ENCODE assay signal across 9 mouse cellular contexts in the genomic region with DNA sequence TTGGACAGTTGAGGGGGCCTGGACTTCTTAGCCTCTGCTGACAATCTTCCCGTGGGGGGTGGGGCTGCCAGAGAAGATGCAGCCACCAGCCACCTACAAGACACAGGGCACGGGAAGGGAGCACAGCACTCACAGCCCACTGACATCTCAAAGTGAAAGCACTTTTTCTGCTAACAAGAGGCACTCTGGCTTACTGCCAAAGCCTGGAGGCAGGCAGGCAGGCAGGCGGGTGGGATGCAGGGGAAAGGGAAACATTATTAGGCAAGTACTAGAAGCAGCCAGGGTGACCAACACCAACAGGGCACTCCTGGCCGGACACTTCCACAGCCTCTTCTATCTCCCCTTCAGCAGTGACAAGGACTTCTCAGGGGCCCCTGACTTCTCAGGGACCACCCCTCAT. TPM values are rescaled to one million over a fixed set of nuclear protein-coding genes. Genes with fewer than 3 reads are reported as not detected.
DNase-seq lines count a peak whose midpoint lies in the region; ATAC-seq and TF ChIP-seq lines count a peak whose summit lies in the region.
"Had no signal": no experiment of that assay in that cellular context is flagged by ENCODE, and none has a peak within 500 bp of the region (broad histone marks: within the 10 kb centered on the region; RNA-seq: fewer than 3 reads in every experiment).

No protein-coding gene starts in this region.

- 17% methylated on average over 4 of the region's 4 CpGs for WGBS in hindbrain, postnatal 0 days

- no peaks in the 10 kb centered on the region for H3K27me3 ChIP-seq in hindbrain, postnatal 0 days (ENCODE audit: insufficient read depth, low read length)

- DNase-seq in gastrocnemius, postnatal 10 days: peak; percentile 34
- DNase-seq in gastrocnemius, postnatal 25 days: no peak
- DNase-seq in adrenal gland, postnatal 25 days: peak; percentile 39
- peak; percentile 84 for DNase-seq in hindbrain, postnatal 0 days (ENCODE audit: low spot score)
- DNase-seq in left cerebral cortex, adult 9 months (ENCODE audit: low spot score in 2 of 2): peak; percentile 42 to 71
- peak; percentile 9 for DNase-seq in mesoderm, embryonic 11.5 days (ENCODE audit: low read depth, low spot score)
- peak; percentile 63 for DNase-seq in testis, postnatal 10 days (ENCODE audit: low spot score)

- peak overlapping the region; percentile 44 for H3K4me2 ChIP-seq in hindbrain, postnatal 0 days (ENCODE audit: low read depth, low read length)

- 0 out of 2 replicates have a peak, but pooled peaks have one; percentile 28 for ATAC-seq in frontal cortex, adult (ENCODE audit: low TSS enrichment)
- peak; percentile 63 for ATAC-seq in hindbrain, postnatal 0 days

- 0 out of 2 replicates have a peak overlapping the region, but pooled peaks have one; percentile 28 for H3K9ac ChIP-seq in hindbrain, postnatal 0 days (replicated peaks; ENCODE audit: low read length)

- no peak for TF ChIP-seq CTCF in hindbrain, postnatal 0 days (IDR thresholded peaks at IDR 0.05; ENCODE audit: low read depth)

- H3K36me3 ChIP-seq in hindbrain, postnatal 0 days (ENCODE audit: insufficient read depth, low read length): no peaks in the 10 kb centered on the region

- H3K9me3 ChIP-seq in hindbrain, postnatal 0 days (ENCODE audit: low read length): no peaks in the 10 kb centered on the region

- H3K27ac ChIP-seq in hindbrain, postnatal 0 days: peak overlapping the region; percentile 52; the same call in 1 of the 2 replicates

- H3K4me3 ChIP-seq in hindbrain, postnatal 0 days (ENCODE audit: low read length): no peak overlapping the region

- 0 out of 2 replicates have a peak, but pooled peaks cover 7% of the 10 kb centered on the region for H3K4me1 ChIP-seq in hindbrain, postnatal 0 days (ENCODE audit: insufficient read depth, low read length)

RNA-seq across cellular contexts. Expression of gene Rnf180, which starts 2.8 kb away (rescaled TPM):
- 1 to 10 TPM in 1 of 2 experiments, under 1 TPM in 1; 0.63 to 1.1 TPM for total RNA-seq in gastrocnemius, postnatal 10 days (2021)
- under 1 TPM; 0.10 to 0.24 TPM for total RNA-seq in gastrocnemius, postnatal 25 days (2021)
- total RNA-seq in adrenal gland, postnatal 25 days (2021): 10.7 and 11.9 TPM in 2 replicates
- total RNA-seq in hindbrain, postnatal 0 days (2014; rRNA removed): 28.4 and 31.6 TPM in 2 replicates
- polyA plus RNA-seq in hindbrain, postnatal 0 days (2015; fragmentation: Nextera tagmentation; extraction: Ambion mirVana): 37.7 TPM in 2 replicates
- polyA plus RNA-seq: C2C12 had no signal
